Mouse (Mus musculus) layer of hippocampus, adult 2 months (tissue): ENCODE results near the gene Mogs. TPM values are rescaled to one million over a fixed set of nuclear protein-coding genes. Genes with fewer than 3 reads are reported as not detected.

Experiments used
- DNase-seq, 2 experiments: peaks; one replicate each; pipeline ENCODE4 v3.0.0; 2022; ENCODE audit warnings: low spot score in 2 of 2
- H3K27ac ChIP-seq: fragments of 200-600 bp; 2 replicates; pipeline ENCODE4 v1.8.1; 2022
- H3K4me3 ChIP-seq: fragments of 200-600 bp; 2 replicates; pipeline ENCODE4 v1.8.1; 2022; ENCODE audit warnings: mild to moderate bottlenecking
- CTCF ChIP-seq: fragments of 200-600 bp; conservative IDR thresholded peaks from 2 replicates; pipeline ENCODE4 v1.8.1; 2022; ENCODE audit warnings: antibody characterized with exemption, mild to moderate bottlenecking, moderate library complexity
- total RNA-seq, 2 experiments: library from RNA; stranded (reverse); gene quantifications; 2 replicates each; pipeline ENCODE4 v1.2.3; 2021

Mogs gene
- total RNA-seq, 2 experiments from 2014 or later: 24.0 to 26.4 TPM

- DNase-seq: no peak
- no peak overlapping the region for H3K4me3 ChIP-seq
- no peak for TF ChIP-seq CTCF
- no peak overlapping the region for H3K27ac ChIP-seq
Observed at GRCm38 (mm10) chr6:83134226-83134625, 18.9 kb downstream of the Mogs start.

GRCm38 (mm10) chr6:83134951-83135513 lies 19.7 kb downstream of the Mogs start, which contains the start of gene Rtkn:
Gene Rtkn (plus strand): TSS chr6:83135463.
- DNase-seq: no peak
- peak within 1 kb of the TSS; percentile 41 for H3K4me3 ChIP-seq
- H3K27ac ChIP-seq: peak within 1 kb of the TSS; percentile 73; the same call in 1 of the 2 replicates
- no peak for TF ChIP-seq CTCF

GRCm38 (mm10) chr6:83135571-83136161 lies 20.4 kb downstream of the Mogs start:
- DNase-seq: no peak
- Histone ChIP-seq H3K27ac (peak overlapping the region; percentile 73; the same call in 1 of the 2 replicates), H3K4me3 (peak overlapping the region; percentile 41)
- TF ChIP-seq CTCF: no peak

- H3K4me3 ChIP-seq: peak overlapping the region; percentile 52
- no peak for DNase-seq
- no peak for TF ChIP-seq CTCF
- H3K27ac ChIP-seq: peak overlapping the region; percentile 93
Observed at GRCm38 (mm10) chr6:83136291-83136880, 21.1 kb downstream of the Mogs start.

- TF ChIP-seq CTCF: no peak
- no peak for DNase-seq
- Histone ChIP-seq H3K27ac (peak overlapping the region; percentile 93), H3K4me3 (peak overlapping the region; percentile 52)
Observed at GRCm38 (mm10) chr6:83136881-83137575, 21.7 kb downstream of the Mogs start.

- Histone ChIP-seq H3K4me3 (peak overlapping the region; percentile 52), H3K27ac (peak overlapping the region; percentile 93)
- DNase-seq: peak; percentile 66 to 73
- no peak for TF ChIP-seq CTCF
Observed at GRCm38 (mm10) chr6:83137576-83137950, 22.3 kb downstream of the Mogs start.

GRCm38 (mm10) chr6:83138056-83138455 lies 22.8 kb downstream of the Mogs start:
- DNase-seq: no peak

GRCm38 (mm10) chr6:83140044-83140443 lies 24.7 kb downstream of the Mogs start:
- Histone ChIP-seq H3K4me3 (no peak overlapping the region), H3K27ac (no peak overlapping the region; the same call in 1 of the 2 replicates)
- no peak for TF ChIP-seq CTCF
- DNase-seq: no peak

More at GRCm38 (mm10) chr6:83138056-83138455, 22.8 kb downstream of the Mogs start:
- Histone ChIP-seq H3K27ac (peak overlapping the region; percentile 93), H3K4me3 (peak overlapping the region; percentile 52)
- no peak for TF ChIP-seq CTCF

GRCm38 (mm10) chr6:83141636-83142035 lies 26.3 kb downstream of the Mogs start:
- peak overlapping the region; percentile 96 for H3K27ac ChIP-seq
- H3K4me3 ChIP-seq: peak overlapping the region; percentile 63
- no peak for DNase-seq
- TF ChIP-seq CTCF: no peak

- H3K27ac ChIP-seq: peak overlapping the region; percentile 96
- peak; percentile 37; the same call in 1 of the 2 replicates for TF ChIP-seq CTCF
- peak overlapping the region; percentile 63 for H3K4me3 ChIP-seq
- peak in 1 of 2 experiments; percentile 76 for DNase-seq
Observed at GRCm38 (mm10) chr6:83142211-83142731, 27.0 kb downstream of the Mogs start.

- no peak for DNase-seq
- peak overlapping the region; percentile 63 for H3K4me3 ChIP-seq
- TF ChIP-seq CTCF: no peak
- H3K27ac ChIP-seq: peak overlapping the region; percentile 96
Observed at GRCm38 (mm10) chr6:83142886-83143285, 27.6 kb downstream of the Mogs start.

- Histone ChIP-seq H3K4me3 (no peak overlapping the region), H3K27ac (peak overlapping the region; percentile 58)
- peak; percentile 42 for TF ChIP-seq CTCF
- DNase-seq: no peak
Observed at GRCm38 (mm10) chr6:83145209-83145608, 29.9 kb downstream of the Mogs start.

- peak overlapping the region; percentile 58; the same call in 1 of the 2 replicates for H3K27ac ChIP-seq
- H3K4me3 ChIP-seq: no peak overlapping the region
- TF ChIP-seq CTCF: no peak
- DNase-seq: no peak
Observed at GRCm38 (mm10) chr6:83145805-83146204, 30.5 kb downstream of the Mogs start.
